Mouse (Mus musculus) urinary bladder, adult 2 months (tissue): ENCODE measurements at regions not wholly inside any gene's neighbourhood (a gene's known extent, or its start where the extent isn't known, plus 50 kb on each side); places are given as distances from the start of the nearest gene placed in this dataset.

ENCODE experiments used
- DNase-seq: peaks from one replicate; pipeline ENCODE4 v3.0.0; 2022; ENCODE audit warnings: low spot score

DNA sequence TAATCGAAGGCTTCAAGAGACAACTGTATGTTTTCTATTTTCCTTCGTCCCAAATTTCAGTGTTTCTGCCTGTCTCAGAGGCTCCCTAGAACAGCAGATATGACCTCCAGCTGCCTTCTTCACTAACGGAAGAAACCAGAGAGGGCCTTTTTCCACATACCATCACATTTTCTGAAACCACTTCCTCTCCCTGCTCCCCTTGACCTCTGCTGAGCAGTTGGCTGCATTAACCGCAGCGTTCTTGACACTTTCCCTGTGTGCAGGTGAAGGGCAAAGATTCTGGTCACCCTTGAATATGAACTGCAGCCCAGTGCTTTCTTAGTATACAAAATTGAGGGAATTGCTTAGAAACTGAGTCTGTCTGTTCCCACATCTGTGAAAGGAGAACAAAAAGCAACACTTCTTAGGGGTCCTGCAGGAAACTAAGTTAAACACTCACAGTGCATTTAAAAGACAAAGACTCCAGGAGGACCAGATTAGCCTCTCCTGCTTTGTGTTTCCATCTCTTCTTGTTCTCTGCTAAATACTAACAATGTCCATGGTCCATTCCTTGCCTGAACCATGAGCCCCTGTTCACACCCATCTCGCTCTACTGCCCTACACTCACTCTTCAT lies 98.4 kb downstream of the Akap11 start:
- DNase-seq, result no peak

DNA sequence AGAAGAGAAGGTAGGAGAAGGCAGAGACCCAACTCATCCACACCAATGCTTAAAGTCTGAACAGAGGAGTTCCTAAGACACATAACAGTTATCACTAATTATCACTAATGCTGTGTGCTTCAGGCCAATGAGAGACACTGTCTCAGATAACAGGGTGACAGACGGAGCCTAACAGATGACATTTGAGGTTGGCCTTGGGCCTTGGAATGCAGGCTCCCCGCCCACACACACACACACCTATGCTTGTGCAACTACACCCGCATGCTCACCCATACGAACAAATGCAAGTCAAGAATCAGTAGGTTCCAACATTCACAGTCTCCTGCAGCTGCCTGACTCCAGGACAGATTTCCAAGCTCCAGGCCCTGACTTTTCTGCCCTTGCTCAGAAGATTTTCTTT lies 100.0 kb downstream of the Akap11 start:
- DNase-seq, result no peak

DNA sequence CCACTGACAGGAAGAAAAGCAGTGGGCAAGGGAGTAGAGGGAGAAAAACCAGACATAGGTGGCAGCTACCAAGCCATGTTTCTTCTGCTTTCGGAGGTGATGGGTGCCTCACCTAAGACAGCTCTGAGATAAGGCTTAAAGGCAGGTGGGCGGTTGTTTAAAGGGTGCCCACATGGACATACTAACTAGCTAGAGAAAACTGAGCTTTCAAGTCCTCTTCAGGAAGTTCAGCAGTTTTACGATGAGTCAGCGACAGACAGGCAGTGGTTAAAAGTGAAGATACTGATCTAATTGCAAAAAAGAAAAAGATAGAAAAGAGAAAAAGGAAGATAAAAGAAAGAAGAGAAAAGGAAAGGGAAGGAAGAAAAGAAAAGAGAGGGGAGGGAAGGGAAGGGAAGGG lies 100.6 kb downstream of the Akap11 start:
- DNase-seq, result no peak

DNA sequence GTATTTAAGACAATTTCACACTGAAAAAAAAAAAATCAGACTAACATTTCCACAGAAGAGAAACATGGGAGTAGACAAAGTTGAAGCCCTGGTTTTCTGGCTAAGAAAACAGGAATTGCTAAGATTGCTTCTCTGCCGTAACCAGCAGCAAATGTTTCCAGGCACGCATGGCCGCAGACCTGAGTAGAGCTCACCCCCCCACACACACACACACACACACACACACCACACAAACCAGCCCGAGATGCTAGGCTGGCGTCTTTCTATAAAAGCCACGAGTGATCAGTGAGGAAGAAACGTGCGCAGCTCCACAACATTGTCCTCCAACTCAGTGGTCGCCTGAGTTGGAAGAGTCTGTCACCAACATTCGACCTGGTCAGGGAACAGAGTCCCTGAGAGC lies 101.0 kb downstream of the Akap11 start:
- DNase-seq, result no peak

DNA sequence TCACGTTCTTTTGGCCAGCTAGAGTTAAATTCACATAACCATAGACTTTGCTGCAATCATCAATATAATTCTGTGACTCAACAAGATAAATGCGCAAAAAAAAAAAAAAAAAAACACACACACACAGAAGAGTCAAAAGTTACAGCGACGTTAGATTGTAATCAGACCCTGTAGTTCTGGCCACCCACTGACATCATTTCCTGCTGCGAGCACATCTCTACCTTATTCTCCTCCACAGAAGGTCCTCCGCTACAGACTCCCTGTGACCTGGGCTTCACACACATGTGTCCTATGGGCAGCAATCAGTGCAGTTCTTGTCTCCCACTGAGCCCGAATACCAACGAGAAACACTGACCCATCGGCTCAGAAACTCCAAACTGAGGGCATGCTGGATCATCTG lies 101.9 kb downstream of the Akap11 start:
- DNase-seq, result no peak

DNA sequence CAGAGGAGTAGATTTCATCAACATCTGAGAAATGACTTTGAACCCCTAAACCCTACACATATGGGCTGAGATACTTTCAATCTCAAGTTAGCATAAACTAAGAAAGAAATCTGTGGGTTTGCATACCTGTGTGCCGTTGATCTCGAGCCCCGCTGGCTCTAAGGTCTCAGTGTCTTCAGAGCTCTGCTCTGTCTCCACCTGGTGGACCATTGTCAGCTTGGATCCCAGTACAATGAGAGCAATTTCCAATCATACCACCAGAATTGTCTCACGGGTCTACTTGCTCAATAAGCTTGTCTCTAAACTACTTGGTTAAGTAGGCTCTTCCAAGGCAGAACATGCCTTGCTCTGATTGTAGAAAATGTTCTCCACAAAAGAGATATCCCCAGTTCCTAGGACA lies 102.5 kb downstream of the Akap11 start:
- no peak for DNase-seq

DNA sequence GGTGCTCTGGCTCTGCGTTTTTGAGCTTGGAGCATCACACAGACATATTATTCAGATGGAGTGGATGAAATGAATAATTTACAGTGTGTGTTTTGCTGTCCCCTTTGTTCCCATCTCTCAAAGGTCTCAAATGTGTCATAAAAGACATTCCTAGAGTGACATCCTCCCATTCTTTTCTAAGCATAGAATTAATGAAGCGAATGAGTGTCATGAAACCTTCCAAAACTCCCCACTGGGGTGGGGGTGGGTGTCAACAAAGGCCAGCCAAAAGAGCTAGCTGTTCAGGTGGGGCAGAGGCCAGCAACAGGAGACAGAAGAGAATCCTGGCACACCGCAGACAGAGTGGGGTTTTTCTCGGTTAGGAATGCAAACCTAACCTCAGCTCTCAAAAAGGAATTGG lies 104.1 kb downstream of the Akap11 start:
- DNase-seq, result no peak

DNA sequence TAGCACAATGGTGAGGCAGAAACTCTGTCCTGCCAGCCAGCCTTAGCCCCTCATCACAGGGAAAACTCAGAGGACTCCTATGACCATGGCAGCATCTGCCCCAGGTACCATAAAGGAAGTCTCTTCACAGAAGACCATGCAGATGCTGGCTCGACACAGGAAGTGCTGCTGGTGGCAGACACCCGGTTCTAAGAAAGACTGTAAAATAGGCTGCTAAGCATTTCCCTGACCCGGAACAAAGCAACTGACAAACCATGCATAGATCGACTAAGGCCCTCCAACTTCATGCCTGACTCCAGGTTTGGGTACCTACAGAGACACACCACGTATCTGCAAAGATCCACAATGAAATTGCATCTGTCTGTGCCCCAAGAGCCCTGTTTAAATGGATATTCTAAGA lies 104.7 kb downstream of the Akap11 start:
- no peak for DNase-seq

DNA sequence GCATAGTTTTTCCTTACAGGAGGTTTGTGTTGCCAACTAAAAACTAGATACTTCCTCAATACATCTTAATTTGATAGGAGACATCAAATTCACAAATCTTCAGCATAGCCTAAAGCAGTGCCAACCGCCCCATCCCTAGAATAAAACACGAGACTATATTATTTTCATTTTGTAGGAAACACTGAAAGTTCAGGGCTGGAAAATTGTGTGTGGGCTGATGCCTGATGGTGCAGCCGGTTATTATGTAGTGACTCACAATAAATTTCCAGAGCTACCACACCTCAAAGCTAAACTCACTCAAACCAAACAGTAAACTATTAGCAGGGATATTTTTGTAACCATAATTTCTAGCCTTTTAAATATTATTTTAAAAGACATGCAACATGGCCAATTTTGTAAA lies 105.2 kb downstream of the Akap11 start:
- DNase-seq, result no peak

DNA sequence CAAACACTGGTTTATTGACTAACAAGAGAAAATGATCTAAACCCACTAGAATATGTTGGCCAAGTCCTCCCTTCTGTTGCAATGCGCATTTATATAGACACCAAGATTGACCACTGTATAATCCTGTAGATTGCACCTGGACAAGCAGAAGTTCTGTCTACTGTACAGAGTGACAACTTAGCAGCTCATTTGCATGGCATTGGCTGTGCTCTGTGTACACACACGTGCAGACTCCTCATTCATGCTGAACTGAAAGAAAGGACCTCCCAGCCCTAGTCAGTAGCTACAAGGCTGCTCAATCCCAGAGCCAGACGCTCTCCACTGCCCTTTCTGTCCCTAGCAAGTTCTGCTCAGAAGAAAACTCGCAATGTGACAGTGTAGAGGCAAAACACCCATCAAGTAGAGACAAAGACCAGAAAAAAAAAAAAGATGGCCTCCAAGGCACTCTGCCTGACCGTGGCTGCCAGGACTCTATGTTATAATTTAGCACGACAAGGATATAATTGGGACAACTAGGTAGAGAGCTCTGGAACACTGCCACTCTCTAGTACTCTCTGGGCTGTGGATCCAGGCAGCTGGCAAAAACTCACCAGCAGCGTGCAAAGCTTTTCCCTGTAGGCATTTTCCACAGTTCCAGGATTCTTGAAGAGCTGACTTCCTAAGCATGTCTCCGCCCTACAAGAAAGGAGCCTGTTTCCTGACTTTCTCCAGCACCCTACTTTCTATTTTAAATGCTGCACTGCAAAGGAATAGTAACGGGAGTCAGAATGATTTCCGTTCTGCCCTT lies 108.2 kb downstream of the Akap11 start:
- DNase-seq, result no peak

DNA sequence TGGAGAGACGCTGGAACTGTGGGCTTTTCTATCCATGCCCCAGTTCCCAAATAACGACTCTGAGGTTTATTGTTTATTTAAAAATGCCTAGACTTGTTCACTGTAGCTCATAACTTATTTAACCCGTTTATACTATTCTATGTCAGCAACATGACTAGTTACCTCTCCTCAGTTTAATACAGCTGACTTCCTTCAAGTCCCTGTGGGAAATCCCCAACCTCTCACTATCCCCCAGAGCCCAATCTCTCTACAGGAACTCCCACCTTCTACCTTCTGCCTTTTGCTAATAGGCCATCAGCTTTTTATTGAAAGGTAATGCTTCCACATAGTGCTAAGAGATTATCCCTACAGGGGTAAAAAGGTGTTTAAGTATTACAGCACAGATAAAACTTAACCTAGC lies 109.5 kb downstream of the Akap11 start:
- DNase-seq, result no peak

DNA sequence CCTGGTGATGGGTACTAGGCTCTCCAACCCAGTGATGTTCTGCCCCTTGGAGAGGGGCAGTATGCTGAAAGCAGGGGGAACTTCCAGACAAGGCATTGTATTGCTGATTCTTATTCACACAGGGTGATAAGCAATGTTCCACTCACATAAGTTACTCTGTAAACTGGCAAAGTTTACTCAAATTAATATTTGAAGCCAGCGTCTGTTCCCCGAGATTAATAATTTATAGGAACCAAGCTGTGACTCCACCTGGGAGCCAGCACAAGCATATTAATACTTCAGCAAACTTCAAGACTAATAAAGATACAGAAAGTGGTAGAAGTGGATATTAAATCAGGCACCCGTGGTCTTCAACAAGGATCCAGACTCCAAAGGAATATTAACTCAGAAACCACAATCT lies 114.0 kb downstream of the Akap11 start:
- DNase-seq, result no peak

DNA sequence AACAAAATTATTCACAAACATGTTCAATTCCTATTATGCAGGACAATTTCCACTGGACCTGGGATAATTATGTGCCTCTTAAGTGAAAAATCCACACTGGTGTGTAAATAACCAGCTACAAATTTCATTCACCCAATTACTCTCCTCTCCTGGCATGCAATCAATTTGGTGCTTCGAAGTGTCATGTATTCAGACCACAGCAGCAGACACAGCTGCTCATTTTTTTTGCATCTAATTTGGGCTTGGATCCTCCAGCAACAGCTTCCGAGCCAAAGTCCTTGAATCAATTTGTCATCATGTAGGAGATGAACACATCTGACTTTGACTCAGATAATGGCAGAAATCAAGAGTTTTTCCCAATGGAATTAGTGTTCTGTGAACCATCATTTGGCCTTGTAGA lies 113.1 kb upstream of the Tnfsf11 start:
- DNase-seq, result no peak

DNA sequence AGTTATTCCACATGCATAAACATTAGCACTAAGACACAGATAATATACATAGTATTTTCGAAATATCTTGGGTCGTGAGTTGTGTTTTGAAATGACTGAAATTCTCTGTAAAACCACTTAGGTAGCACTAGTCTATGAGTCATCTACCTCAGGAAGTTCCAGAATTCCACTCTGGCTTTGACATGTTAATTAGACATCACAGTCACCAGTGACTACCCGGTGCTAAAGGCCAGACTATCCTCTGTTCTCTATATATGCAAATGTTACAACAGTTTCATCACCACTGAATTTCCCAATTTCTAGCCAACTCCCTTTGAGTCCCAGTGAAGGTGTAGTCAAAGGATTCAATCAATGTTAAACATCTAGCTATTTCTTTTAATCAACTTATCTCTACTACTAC lies 112.3 kb upstream of the Tnfsf11 start:
- DNase-seq, result no peak

DNA sequence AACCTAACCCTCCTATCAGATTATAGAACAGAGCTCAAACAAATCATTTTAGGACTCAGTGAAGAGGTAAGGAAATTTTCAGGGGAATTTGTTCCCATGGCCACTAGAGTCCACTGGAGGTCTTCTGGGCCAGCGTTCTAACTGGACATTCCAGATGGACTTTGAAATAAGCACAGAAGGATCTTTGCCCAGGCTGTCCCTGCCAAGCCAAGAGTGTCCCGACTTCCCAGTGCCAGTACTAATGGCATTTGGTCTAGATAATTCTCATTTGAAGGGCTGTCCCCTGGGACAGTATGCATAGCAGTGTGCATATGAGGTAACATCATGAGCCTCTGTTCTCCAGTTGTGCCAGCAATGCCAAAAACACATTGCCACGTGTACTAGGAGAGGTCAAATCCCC lies 97.7 kb upstream of the Tnfsf11 start:
- DNase-seq, result no peak

DNA sequence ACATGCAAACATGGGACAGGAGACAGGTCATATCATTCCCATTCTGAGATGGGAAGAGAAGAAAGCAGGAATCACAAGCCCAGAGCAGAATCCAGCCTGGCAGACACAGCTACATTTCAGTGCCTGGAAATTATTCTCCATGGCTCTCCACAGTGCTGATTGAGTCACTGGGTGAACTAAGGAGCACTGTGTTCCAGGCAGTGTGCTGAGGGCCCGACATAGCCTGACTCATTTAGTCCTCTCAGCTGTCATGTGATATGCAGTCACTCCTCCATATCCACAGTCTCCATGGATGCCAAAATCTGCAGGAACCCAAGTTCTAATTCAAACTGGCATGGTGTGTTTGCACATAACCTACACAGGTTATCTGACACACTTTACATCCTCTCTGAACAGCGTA lies 90.1 kb upstream of the Tnfsf11 start:
- no peak for DNase-seq

DNA sequence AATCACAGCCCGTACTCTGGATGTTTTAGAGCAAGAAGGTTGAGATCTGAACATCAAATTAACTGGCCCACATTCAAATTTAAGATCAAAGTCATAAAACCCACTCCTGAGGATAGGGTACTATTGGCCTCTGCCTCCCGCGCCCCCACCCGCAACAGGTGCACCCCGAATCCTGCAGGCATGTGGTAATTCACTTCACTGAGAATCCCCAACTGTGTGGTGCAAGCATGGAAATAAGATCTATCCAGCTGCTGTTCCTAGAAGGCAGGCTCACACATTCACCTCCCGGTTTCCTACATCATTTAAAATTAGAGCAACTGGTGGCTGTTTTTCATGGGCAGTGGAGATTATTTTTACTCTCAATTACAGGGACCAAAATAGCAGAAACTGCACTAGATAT lies 87.8 kb upstream of the Tnfsf11 start:
- DNase-seq, result no peak

DNA sequence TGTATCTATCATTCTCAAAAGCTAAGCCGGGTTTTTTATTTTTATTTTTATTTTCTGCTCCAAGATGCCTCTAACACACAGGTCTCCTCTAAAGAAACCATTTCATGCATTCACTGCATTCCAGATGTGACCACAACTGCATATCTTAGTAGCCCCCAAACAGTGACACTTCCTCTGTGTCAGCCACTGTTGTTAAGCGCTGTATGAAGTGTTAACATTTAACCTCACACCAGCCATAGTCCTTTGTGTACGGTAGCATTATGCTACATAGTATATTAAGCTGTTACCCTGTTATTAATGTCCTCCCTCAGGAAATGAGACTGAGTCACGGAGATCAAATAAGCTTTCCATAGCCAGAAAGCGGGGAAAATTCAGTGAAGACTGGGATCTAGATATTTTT lies 79.2 kb upstream of the Tnfsf11 start:
- DNase-seq, result no peak

DNA sequence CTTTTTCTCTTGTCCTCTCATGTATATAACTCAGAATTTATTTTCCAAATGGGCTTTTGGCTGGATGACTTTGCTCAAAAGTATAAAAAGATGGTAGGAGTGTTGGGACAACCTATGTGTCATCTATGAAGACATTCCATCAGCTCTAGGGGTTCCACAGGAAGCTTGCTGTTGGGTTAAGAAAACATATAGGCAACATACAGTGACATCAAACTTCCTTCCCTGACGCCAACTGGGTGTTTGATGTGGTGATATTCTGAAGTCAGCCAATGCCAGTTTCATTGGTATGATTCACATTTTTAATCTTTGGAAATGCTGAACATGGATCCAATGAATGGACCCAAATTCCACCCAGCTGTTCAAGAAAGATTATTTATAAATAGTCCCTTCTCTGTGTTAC lies 76.5 kb upstream of the Tnfsf11 start:
- DNase-seq, result no peak

DNA sequence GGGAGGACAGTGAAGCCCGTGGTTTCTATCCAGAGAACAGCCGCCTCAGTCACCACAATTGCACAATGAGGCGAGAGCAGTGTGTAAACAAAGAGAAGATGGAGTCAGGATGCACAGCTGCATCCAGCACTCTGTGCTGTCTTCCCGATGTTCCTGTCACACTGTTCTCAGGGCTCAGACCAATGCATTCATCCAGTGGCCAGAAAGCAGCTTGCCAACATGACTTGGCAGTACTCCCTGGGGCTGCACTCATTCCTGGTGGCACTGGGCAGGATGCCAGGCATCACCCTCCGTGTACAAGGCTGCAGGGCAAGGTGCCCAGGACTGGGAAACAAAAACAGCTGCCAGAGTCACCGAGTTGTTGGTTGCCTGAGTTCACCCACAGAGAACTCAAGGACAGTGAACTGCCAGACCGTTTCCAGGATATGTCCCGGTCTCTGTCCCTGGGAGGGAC lies 75.4 kb upstream of the Tnfsf11 start:
- DNase-seq, result peak; percentile 25

DNA sequence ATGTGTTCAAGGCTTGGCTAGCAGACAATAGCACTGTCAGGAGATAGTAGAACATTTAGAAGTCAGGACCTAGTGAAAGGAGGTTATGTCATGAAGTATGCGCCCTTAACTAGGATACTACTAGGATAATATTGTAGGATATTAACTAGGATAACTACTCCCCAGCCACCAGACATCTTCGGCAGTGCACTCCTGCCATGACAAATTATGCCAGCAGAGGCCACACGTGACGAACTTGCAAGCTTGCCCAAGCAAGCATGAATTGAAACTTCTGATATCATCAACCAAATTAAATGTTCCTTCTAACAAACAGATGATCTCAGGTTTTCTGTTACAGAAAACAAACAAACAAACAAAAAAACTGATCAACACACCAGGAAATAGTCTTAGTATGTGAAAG lies 72.2 kb upstream of the Tnfsf11 start:
- DNase-seq, result no peak

DNA sequence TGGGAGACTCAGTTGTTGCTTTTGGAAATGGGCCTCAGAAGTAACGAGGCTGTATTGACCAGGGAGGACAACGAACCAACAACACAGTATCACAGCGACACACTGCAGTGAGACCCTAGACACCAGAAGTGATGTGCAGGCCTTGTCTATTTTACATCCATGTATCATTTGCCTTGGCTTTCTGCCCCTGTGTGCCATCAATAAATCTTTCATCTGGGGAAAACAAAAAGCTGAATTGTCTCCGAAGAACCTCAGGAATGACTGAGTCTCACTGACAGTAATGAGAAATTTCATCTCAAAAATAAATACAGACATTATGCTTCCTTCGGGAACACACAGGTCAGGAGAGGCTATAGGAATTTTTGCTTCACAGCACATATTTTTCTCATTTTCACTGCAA lies 68.7 kb upstream of the Tnfsf11 start:
- DNase-seq, result no peak

DNA sequence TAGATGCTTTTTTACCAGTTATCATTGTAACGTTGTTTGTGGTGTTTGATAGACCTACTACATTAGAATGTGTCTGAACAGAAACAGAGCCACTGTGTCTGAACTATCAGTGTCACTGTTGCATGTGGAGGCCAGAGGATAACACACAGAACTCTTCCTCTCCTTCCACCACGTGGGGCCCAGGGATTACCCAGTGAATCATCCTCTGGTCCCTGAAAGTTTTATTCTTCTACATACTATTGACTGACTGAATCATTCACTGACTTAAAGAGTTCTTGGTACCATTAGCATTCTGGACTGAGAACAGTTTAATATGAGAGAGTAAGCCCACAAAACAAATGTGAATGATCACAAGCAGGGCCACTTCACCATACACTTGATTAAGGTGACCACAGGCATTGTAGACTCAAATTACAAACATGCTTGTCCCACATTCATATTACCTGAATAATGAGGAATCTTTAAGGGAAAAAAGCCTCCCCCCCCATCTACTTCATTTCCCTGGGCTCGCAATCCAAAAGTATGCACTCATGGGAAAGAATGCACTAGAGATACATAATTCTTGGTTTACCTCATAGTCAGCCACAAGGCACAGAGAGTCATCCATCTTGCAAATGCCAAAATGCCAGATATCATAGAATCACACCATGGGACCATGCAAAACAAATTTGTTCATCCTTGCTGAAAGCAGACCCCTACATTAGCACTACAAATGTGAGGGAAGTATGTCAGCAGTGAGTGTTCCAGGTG lies 68.1 kb upstream of the Tnfsf11 start:
- no peak for DNase-seq
